Mouse (Mus musculus) liver, embryonic 15.5 days (tissue): ENCODE measurements around the gene Igfn1. TPM values are rescaled to one million over a fixed set of nuclear protein-coding genes. Genes with fewer than 3 reads are reported as not detected.
A peak's percentile ranks its signal among the peaks of the same experiment; 100 is the strongest.

Source experiments
- ATAC-seq: fragments of 200-750 bp; cut with Nextera tagmentation; 2 replicates; pipeline ENCODE4 v1.8.0; 2017; ENCODE audit warnings: moderate number of reproducible peaks, mild to moderate bottlenecking, moderate library complexity; ENCODE audit not compliant: insufficient read depth
- H3K27ac ChIP-seq: fragments of 300-500 bp; sonication (generic); replicated peaks from 2 replicates; pipeline ENCODE4 v1.5.1; 2015; ENCODE audit warnings: mild to moderate bottlenecking, inconsistent platforms
- H3K27me3 ChIP-seq: fragments of 300-500 bp; sonication (generic); 2 replicates; pipeline ENCODE4 v1.6.1; 2015; ENCODE audit warnings: mild to moderate bottlenecking, inconsistent platforms
- H3K36me3 ChIP-seq: fragments of 300-500 bp; sonication (generic); replicated peaks from 2 replicates; pipeline ENCODE4 v1.6.1; 2015; ENCODE audit warnings: moderate library complexity, mild to moderate bottlenecking, inconsistent platforms
- H3K4me1 ChIP-seq: fragments of 300-500 bp; sonication (generic); replicated peaks from 2 replicates; pipeline ENCODE4 v1.6.1; 2015; ENCODE audit warnings: inconsistent platforms
- H3K4me2 ChIP-seq: fragments of 300-500 bp; sonication (generic); 2 replicates; pipeline ENCODE4 v1.6.1; 2015; ENCODE audit warnings: moderate library complexity, mild to moderate bottlenecking, inconsistent platforms
- H3K4me3 ChIP-seq: fragments of 300-500 bp; sonication (generic); replicated peaks from 2 replicates; pipeline ENCODE4 v1.5.1; 2015; ENCODE audit warnings: mild to moderate bottlenecking, inconsistent platforms
- H3K9ac ChIP-seq: fragments of 300-500 bp; sonication (generic); 2 replicates; pipeline ENCODE4 v1.6.1; 2015; ENCODE audit warnings: moderate library complexity, mild to moderate bottlenecking, inconsistent platforms
- H3K9me3 ChIP-seq: fragments of 300-500 bp; sonication (generic); replicated peaks from 2 replicates; pipeline ENCODE4 v1.6.1; 2016; ENCODE audit warnings: inconsistent platforms
- WGBS: fragments of 180-500 bp; shearing (Covaris S2); methylation state at CpG from one replicate; pipeline ENCODE4 v1.1.7; 2015; ENCODE audit warnings: mixed read lengths; ENCODE audit not compliant: insufficient replicate concordance; 5-methylcytosine and 5-hydroxymethylcytosine counted together
- polyA plus RNA-seq: library from polyadenylated mRNA; unstranded; fragments of >200 nt; fragmentation: Nextera tagmentation; extraction: Ambion mirVana; gene quantifications from 2 replicates; pipeline ENCODE4 v1.2.1, GENCODE M21; 2015

The Igfn1 gene
- polyA plus RNA-seq, 1 experiment from 2014 or later, result not detected

DNA sequence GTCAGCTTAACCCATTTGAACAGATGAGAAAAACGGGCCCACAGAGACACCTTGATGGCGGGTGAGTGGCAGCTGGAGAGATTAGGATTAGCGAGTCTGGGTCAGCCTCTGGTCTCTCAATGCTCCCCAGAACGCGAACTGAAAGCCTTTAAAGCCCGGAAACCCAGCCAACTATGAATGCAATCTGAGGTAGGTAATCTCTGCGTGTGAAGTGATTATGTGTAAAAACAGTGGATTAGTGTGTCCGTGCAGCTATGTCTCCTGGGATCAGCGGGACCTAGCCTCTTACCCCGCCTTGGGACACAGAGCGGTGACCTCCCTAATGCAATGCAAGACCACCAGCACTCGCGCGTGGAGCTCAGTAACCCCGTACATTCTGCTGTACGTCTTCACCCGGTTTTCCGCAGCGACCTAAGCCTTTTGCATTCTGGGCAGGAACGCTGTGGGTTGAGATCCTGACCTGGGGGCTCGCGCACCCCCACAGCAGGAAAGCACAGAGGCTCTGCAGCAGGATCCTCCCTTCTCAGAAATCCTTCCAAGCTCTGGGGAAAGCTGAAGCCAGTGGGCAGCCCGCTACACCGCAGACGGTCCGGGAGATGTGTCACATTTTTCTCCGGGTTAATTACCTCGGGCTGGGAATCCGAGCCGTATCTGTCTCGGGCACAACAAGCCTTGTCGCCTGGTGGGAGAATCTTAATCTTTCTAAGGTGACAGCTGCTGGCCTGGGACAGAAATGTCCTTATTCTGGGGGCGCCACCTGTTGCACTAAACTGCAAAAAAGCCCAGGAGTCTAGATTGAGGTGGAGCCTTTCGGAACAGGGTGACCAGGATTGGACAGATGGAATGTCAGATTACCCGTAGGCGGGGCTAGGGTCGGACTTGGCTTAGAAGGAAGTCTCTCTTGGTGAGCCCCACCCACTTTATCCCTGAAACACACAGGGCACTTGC lies 1.3 kb upstream of the Igfn1 start, which contains the start of gene Tmem9:
Gene Tmem9, plus strand, starts transcription at position 940 of the 948 bp plus-strand sequence.
- Histone ChIP-seq H3K4me2 (peak within 1 kb of the TSS; percentile 95), H3K27me3 (peaks cover 28% of the 10 kb centered on the region), H3K9ac (peak within 1 kb of the TSS; percentile 71), H3K27ac (peak within 1 kb of the TSS; percentile 73), H3K9me3 (no peaks in the 10 kb centered on the region), H3K4me1 (peaks cover 51% of the 10 kb centered on the region), H3K36me3 (no peaks in the 10 kb centered on the region), H3K4me3 (peak within 1 kb of the TSS; percentile 66)
- WGBS, result 5% methylated on average over 37 of the region's 37 CpGs
- peak; percentile 93 for ATAC-seq

DNA sequence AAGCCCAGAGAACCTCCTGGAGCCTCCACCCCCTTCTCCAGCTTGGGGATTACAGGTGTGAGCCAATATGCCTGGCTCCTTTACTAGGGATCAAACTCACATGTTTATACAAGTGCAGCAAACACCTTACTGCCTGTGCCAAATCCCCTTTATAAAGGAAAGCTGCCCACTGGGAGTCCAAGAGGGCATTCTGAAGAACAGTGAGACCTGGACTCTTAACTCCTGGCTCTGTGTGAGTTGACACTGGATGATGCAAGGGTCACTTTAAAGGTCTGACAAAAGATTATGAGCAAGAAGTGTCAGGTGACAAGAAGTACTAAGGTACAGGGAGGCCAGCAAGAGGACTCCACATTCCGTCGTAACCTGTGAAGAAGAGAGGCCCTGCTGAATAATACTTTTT lies 4.7 kb downstream of the Igfn1 start:
- Histone ChIP-seq H3K4me3 (no peak overlapping the region), H3K27me3 (peaks cover 57% of the 10 kb centered on the region), H3K4me1 (no peaks in the 10 kb centered on the region; the same call in 1 of the 2 replicates), H3K4me2 (no peak overlapping the region), H3K9me3 (no peaks in the 10 kb centered on the region), H3K36me3 (no peaks in the 10 kb centered on the region), H3K27ac (no peak overlapping the region), H3K9ac (no peak overlapping the region)
- 84% methylated on average over 2 of the region's 2 CpGs for WGBS
- ATAC-seq, result no peak

- Histone ChIP-seq H3K9me3 (no peaks in the 10 kb centered on the region), H3K9ac (no peak overlapping the region), H3K4me2 (no peak overlapping the region), H3K4me1 (peaks cover 12% of the 10 kb centered on the region), H3K4me3 (no peak overlapping the region), H3K36me3 (no peaks in the 10 kb centered on the region), H3K27ac (no peak overlapping the region), H3K27me3 (peaks cover 54% of the 10 kb centered on the region)
- WGBS, result 49% methylated on average over 8 of the region's 8 CpGs
- ATAC-seq, result no peak
These were observed 6.3 kb downstream of the Igfn1 start for GRCm38 (mm10) chr1:135999720-136000287.

GRCm38 (mm10) chr1:135997537-135997936 lies 8.6 kb downstream of the Igfn1 start:
- Histone ChIP-seq H3K9ac (no peak overlapping the region), H3K4me2 (no peak overlapping the region), H3K4me1 (peaks cover 16% of the 10 kb centered on the region), H3K36me3 (no peaks in the 10 kb centered on the region), H3K4me3 (no peak overlapping the region), H3K27me3 (peaks cover 60% of the 10 kb centered on the region), H3K27ac (no peak overlapping the region), H3K9me3 (no peaks in the 10 kb centered on the region)
- 55% methylated on average over 7 of the region's 7 CpGs for WGBS
- no peak for ATAC-seq

DNA sequence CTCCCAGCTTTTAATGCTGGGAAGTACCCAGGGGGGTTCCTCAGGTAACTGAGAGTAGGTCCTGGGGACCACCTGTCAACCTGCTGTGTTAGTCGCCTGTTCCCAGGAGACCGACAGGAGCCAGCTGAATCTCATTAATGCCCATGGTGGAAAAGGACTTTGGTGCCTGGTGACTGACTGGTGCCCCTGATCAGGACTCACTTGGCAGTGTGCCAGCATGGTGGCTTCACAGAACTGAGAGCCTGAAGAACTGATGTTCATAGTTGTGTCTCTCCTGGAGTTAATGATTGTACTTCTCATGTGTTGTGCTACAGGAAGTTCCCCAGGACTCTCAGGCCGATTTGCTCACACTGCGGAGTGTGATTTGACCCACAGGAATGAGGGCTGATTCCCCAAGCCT lies 12.7 kb downstream of the Igfn1 start:
- 57% methylated on average over 4 of the region's 4 CpGs for WGBS
- H3K4me2 ChIP-seq, result no peak overlapping the region
- no peaks in the 10 kb centered on the region for H3K9me3 ChIP-seq
- H3K4me1 ChIP-seq, result peaks cover 16% of the 10 kb centered on the region
- no peak overlapping the region for H3K27ac ChIP-seq
- no peak for ATAC-seq
- H3K4me3 ChIP-seq, result no peak overlapping the region
- no peaks in the 10 kb centered on the region for H3K36me3 ChIP-seq
- no peak overlapping the region for H3K9ac ChIP-seq
- peaks cover 56% of the 10 kb centered on the region for H3K27me3 ChIP-seq

GRCm38 (mm10) chr1:135989876-135990275 lies 16.3 kb downstream of the Igfn1 start:
- Histone ChIP-seq H3K36me3 (no peaks in the 10 kb centered on the region), H3K4me3 (no peak overlapping the region), H3K4me2 (no peak overlapping the region), H3K9me3 (no peaks in the 10 kb centered on the region), H3K9ac (no peak overlapping the region), H3K27me3 (peaks cover 64% of the 10 kb centered on the region), H3K4me1 (peaks cover 5% of the 10 kb centered on the region), H3K27ac (no peak overlapping the region)
- no peak for ATAC-seq

DNA sequence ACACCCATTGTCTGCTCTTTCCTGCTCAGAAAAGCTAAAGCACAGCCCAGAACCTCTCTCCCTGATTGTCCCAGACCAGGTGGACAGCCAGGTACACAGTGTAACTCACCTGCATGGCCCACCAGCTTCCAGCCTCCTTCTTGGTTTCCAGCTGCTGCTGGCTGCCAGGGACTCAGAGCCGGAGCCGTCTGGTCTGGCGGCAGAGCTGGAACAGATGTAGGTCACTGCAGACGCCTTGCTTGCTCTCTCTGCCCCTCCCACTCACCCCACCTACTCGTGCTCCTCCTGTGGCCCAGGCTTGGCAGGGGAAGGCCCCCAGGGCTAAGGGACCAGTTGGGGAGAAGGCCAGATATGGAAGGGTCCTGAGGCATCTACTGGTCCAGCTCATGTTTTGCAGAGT lies 22.0 kb downstream of the Igfn1 start:
- Histone ChIP-seq H3K4me2 (no peak overlapping the region), H3K4me3 (no peak overlapping the region), H3K9ac (no peak overlapping the region), H3K4me1 (no peaks in the 10 kb centered on the region), H3K9me3 (no peaks in the 10 kb centered on the region), H3K27ac (no peak overlapping the region), H3K36me3 (no peaks in the 10 kb centered on the region), H3K27me3 (peaks cover 74% of the 10 kb centered on the region)
- WGBS, result 50% methylated on average over 5 of the region's 5 CpGs
- no peak for ATAC-seq

DNA sequence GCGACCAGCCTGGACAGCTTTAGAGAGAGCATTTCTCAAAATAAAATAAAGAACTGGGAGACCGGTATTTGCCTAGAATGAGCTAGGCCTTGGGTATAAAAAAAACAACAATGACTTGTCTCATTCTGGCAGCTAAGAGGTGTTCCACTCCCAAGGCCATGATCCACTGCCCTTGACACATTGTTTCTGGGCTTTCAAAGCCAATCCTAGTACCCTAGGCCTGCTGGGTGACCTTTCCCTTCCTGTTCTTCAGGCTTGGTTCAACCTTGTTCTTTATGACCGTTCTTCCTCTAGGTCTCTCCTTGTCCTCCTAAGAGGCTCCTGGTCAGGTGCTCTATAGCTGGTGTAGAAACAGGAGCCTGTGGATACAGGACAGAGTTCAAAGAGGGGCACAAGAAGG lies 33.6 kb downstream of the Igfn1 start:
- no peak for ATAC-seq
- Histone ChIP-seq H3K27ac (no peak overlapping the region), H3K9ac (no peak overlapping the region), H3K9me3 (no peaks in the 10 kb centered on the region), H3K4me3 (no peak overlapping the region), H3K36me3 (no peaks in the 10 kb centered on the region), H3K27me3 (peaks cover 47% of the 10 kb centered on the region), H3K4me2 (no peak overlapping the region), H3K4me1 (no peaks in the 10 kb centered on the region)
- 72% methylated on average over 3 of the region's 3 CpGs for WGBS

GRCm38 (mm10) chr1:135970486-135970885 lies 35.7 kb downstream of the Igfn1 start:
- no peak for ATAC-seq
- Histone ChIP-seq H3K4me3 (no peak overlapping the region), H3K27ac (no peak overlapping the region), H3K4me2 (no peak overlapping the region), H3K4me1 (no peaks in the 10 kb centered on the region), H3K9ac (no peak overlapping the region), H3K36me3 (no peaks in the 10 kb centered on the region), H3K27me3 (peaks cover 58% of the 10 kb centered on the region), H3K9me3 (no peaks in the 10 kb centered on the region)
- 42% methylated on average over 2 of the region's 2 CpGs for WGBS

DNA sequence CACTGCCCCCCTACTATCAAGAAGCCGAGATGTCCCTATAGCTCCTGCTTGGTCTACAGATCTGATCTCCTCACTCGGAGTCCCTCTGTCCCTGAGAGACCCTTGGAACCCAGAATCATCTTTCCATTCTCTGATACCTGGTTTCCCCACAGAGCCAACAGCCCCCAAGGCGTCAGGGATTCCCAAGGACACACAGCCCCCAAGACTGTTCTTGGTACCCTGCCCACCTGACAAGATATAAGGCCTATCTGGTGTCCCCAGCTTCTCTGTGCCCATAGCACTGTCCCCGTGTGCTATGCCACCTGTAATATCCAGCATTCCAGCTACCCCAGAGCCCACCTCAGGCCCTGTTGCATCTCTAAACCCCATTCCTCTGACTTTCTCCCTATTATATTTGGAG lies 38.4 kb downstream of the Igfn1 start:
- WGBS, result 45% methylated on average over 4 of the region's 4 CpGs
- Histone ChIP-seq H3K4me1 (no peaks in the 10 kb centered on the region), H3K27me3 (peaks cover 75% of the 10 kb centered on the region), H3K27ac (no peak overlapping the region), H3K4me2 (no peak overlapping the region), H3K9me3 (no peaks in the 10 kb centered on the region), H3K9ac (no peak overlapping the region), H3K4me3 (no peak overlapping the region), H3K36me3 (no peaks in the 10 kb centered on the region)
- ATAC-seq, result no peak

DNA sequence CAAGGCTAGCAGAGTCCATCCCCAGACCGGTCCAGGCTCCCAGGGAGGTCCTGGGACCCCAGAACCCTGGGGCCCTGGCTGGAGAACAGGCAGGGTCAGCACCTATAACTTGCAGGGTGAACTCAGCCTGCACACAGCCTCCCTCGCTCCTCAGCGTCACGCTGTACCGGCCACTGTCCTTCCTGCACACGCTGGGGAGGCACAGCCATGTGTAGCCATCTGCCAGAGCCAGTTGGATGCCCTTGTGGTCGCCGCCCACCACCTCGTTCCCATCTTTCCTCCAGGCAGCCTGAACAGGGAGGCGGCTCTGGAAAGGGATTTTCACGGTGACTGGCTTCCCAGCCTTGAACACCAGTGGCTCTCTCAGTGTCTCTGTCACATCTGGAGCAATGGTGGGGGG lies 41.6 kb downstream of the Igfn1 start:
- 70% methylated on average over 11 of the region's 11 CpGs for WGBS
- Histone ChIP-seq H3K27ac (no peak overlapping the region), H3K27me3 (peaks cover 78% of the 10 kb centered on the region), H3K4me3 (no peak overlapping the region), H3K4me2 (no peak overlapping the region), H3K36me3 (no peaks in the 10 kb centered on the region), H3K9ac (no peak overlapping the region), H3K4me1 (no peaks in the 10 kb centered on the region), H3K9me3 (no peaks in the 10 kb centered on the region)
- no peak for ATAC-seq
